Mouse (Mus musculus) liver, adult (tissue): ENCODE results near the gene Gm20388.

Experiments
- GATA4 ChIP-seq: IDR thresholded peaks from 2 replicates; pipeline ENCODE4 v1.6.1; 2014; ENCODE audit warnings: mild to moderate bottlenecking, low read length; ENCODE audit not compliant: insufficient replicate concordance

Gene Gm20388

DNA sequence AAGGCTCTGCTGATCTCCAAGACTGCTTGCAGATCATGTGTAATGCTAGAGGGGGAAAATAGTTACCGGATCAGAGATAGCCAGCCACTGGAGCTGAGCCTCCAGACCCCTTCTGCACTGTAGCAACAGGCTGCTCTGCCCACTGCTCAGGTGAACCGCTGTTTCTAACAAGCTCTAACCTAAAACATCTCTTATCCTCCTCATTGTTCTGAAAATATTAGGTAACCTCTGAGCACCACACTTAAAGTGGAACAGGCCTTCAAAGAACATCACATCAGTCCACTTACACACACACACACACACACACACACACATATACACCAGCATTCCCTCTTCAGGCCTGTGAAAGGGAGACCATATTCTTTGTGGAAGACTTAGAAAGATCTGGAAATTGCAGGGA is 1921.4 kb downstream of the Gm20388 start:
- no peak for TF ChIP-seq GATA4

DNA sequence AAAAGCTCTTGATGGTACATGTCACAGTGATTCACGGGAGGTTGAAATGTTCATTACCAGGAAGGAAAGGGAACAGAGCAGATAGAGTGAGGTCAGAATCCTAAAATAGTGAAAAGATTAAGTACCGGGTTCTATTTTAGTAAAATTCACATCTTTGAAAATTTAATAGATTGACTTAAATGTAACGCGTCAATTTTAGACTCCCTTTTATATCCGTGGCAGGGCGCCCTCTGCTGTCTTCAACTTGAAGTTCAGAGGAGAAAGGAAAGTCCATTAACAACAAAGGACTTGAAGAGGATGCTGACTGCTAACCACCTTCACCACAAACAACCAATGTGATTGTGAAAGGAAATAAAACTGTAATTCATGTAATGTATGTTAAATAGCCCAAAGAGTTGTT is 1921.9 kb downstream of the Gm20388 start:
- no peak for TF ChIP-seq GATA4

DNA sequence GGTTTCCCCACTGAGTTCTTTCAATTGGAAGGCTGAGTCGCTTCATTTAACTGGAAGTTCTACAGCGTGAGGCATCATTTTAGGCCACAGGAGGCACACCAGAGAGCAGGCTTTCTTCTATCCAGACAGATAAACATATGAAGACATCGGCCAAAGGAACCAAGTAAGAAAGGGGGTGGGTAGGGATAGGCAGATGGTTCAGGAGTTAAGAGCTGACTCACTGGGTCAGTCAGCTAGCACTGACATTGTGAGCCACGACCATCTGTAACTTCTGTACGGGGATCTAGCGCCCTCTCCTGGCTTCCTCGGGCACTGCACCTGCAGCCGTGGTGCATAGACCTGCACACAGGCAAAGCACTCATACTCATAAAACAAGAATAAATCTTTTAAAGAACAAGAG is 1930.6 kb downstream of the Gm20388 start:
- TF ChIP-seq GATA4, result no peak

DNA sequence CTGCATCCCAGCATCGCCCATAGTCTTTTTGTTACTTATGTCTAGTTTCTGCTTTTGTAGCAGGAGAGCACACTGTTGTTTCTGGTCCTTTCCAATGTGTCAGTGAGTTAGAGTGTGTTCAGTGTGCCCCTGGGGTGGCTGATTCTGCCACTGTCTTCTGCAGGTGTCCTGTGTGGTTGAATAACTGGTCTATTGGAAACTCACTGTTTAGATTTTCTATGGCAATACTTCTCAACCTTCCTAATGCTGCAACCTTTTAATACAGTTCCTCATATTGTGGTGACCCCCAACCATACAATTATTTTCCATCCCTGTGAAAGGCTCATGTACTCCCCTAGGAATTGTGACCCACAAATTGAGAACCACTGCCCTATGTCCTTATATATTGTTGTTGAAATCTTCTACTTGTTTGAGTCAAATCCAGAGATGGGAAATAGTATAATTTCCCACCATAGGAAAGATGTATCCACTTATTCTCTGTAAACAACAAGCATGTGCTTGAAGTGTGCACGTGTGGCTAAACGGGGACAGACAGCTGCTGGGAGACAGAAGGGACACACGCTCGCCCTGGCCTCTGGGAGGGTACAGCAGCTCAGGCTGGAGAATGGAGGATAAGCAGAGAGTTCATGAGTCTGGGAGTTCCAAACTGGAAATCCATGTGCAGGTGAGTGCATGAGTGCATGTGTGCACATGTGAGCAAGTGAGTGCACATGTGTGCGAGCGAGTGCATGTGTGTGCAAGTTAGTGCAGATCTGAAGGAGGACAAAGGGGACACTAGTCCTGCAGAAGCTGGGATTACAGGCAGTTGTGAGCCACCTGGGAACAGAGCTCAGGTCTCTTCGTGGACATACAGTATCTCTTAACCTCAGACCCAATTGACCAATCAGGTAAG is 1931.7 kb downstream of the Gm20388 start:
- no peak for TF ChIP-seq GATA4

DNA sequence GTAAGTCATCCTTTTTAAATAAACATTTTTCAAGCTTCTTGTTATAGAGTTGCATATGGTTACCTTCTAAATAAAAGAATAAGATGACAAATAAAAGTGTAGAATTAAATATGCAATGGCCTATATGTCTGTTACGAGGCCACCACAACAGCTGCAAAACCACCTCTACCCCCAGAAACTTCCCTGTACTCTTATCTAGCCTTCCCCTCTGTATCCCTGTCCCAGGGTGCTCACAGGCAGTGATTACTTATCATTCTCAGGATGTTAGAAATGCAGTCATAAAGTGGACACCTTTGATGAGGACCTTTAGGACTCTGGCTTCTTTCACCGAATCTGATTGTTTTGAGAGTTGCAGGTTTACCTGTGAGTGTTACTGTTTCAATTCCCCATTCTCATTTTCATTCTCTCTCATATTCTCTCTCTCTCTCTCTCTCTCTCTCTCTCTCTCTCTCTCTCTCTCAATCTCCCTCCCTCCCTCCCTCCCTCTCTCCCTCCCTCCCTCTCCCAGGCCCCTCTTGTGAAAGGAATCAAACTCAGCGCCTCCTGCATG is 1932.6 kb downstream of the Gm20388 start:
- no peak for TF ChIP-seq GATA4

DNA sequence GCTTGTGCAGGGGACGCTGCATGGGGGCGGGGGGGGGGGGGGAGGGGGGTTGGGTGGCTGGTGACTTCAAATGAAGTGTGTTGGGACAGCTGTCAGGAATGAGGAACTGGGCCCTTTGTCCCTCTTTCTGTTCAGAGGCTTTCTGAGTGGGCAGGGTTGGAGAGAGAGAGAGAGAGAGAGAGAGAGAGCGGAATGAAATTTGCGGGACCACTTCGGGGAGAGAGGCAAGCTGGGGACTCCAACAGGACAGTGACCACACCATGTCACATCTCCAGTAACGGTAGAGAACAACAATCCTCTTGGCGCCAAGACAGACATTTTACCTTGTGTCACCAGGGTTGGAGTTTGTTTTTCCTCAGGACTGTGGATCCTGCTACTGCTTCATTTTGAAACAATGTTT is 1934.1 kb downstream of the Gm20388 start:
- no peak for TF ChIP-seq GATA4

DNA sequence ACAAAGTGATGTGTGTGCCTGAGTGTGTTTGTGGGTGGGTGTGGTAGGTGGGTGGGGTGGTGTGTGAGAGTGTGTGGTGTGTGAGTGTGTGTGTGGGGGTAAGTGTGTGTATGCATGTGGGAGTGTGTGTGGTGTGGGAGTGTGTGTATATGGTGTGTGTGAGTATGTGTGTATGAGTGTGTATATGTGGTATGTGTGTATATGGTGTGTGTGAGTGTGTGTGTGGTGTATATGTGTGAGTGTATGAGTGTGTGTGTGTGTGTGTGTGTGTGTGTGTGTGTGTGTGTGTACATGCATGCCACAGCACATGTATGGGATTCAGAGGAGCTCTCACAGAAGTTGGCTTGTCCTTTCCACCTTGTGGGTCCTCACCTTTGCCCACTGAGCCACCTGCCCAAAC is 1936.2 kb downstream of the Gm20388 start:
- no peak for TF ChIP-seq GATA4

DNA sequence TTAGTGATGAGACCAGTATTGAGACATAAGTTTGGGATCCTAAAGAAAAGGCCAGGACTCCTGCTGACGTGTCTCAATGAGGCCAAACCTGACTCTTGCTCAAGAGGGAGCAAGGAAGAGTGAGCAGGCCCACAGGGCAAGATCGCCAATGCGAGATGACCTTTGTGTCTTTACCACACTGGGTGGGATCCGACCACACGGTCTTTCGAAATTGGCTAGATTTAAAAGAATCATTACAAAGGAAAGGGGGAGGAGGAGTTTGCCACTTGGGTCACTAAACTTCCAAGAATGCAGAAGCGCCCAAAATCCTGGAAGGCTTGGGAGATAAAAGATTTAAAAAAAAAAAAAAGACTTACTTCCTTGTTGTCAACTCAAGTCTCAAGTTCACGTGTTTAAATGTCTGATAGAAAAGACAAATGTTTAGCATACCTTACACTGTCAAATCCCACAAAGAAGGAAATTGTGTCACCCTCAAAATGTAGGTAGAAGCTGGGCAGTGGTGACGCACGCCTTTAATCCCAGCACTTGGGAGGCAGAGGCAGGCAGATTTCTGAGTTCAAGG is 1936.7 kb downstream of the Gm20388 start:
- TF ChIP-seq GATA4, result no peak

DNA sequence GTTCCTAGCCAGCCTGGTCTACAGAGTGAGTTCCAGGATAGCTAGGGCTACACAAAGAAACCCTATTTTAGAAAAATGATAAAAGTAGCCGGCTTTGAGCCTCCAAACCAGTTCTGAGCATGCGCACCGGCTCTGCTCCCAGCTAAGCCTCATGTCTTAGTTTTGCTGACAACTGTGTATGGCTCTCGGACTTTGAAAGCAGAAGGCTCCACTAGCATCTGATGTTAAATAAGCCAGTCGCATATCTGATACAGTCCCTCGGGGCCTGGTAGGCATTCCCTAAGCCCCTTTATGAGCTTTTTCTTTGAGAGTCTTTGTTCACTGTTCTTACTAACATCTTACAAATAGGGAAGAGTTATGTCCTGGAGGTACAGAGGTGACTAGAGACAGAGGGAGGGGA is 1937.3 kb downstream of the Gm20388 start:
- TF ChIP-seq GATA4, result no peak

DNA sequence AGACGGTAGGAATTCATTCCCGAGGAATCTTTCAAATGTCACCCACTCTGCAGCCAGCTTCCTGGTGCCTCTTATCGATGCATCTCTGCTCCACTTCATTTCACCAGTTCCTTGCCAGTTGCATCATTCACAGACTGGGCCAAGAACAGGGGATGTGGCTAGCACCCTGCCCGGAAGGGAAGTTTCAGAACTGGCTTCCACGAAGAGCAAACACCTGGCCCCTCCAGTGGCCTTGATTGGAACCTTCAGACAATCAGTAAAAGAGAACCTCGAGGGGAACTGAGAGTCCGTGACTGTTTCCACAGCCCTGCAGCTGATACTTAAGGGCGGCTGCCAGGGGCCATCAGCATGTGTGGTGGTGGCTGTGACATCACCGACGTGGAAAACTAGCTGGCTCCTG is 1937.9 kb downstream of the Gm20388 start:
- TF ChIP-seq GATA4, result no peak

DNA sequence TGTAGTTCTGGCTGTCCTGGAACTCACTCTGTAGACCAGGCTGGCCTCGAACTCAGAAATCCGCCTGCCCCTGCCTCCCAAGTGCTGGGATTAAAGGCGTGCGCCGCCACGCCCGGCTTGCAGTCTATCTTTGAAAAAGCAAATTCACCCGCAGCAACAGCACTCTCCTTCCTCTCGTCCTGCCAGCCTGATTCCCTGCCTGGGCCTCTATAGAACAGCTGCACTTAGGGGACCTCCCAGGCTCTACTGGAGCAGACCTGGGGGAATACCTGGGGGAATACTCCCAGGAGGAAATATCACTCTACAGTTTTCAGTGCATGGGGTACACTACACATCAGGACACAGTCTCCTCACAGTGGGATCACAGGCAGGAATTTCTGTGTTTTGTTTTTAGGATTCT is 1938.7 kb downstream of the Gm20388 start:
- no peak for TF ChIP-seq GATA4

DNA sequence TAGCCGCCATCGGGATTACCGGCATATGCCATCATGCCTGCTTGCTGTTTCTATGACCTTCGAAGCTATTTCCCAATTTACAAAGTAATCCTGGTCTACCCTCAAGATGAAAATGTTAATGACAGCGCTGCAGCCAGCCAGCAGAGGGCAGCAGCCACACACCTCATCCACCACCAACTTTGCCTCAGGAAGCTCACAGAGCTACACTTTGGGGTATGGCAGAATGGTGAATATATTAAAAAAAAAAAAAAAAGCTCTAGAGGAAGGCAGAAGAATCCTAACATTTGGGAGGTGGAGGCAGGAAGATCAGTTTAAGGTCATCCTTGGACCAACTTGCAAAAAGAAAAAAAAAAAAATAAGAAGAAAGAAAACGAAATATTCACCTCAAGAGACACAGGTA is 1939.4 kb downstream of the Gm20388 start:
- TF ChIP-seq GATA4, result no peak

DNA sequence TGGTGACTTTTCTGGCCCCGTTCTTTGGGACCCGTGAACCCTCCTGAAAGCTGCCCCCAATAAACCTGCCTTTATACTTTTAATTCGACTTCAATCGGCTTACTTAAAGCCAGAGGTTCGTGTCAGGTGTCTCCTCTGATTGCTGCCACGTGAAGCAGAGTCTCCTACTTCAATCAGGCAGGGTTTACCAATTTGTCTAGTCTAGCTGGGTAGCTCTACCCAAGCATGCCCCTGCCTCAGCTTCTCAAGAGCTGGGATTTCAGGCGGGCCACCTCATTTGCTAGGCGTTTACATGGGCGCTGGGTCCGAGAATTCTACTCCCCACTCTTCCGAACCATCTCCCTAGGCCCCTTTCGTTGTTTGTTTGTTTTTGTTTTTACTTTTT is 1939.8 kb downstream of the Gm20388 start:
- TF ChIP-seq GATA4, result no peak

DNA sequence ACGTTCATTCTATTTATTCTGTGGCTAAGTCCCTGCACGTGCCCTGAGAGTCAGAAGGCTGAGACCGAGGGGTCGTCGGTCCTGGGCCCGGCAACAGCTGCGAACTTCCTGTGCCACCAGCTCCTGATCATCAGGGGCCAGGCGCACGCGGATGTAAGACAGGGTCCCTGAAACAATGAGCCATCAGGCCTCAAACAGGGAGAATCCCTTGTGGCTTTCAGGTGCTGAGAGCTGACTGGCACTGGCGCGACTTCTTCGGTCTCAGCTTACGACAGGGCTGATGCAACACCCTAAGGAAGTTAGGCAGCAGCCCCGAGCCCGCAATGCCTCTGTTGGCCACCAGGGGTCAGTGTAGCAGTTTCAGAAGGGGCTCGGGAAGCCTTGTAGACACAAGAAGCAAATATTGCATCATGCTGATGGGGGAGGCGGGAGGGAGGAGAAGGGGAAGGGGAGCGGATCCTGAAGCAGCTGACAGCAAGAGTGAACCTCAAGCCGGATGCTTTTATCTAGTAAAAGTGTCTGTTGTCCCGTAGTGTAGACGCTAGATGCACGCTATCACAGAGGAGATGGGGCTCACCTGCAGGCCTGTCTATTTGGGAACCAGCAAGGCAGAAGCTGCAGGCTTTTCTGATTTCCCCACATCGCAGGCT is 1940.3 kb downstream of the Gm20388 start:
- no peak for TF ChIP-seq GATA4

DNA sequence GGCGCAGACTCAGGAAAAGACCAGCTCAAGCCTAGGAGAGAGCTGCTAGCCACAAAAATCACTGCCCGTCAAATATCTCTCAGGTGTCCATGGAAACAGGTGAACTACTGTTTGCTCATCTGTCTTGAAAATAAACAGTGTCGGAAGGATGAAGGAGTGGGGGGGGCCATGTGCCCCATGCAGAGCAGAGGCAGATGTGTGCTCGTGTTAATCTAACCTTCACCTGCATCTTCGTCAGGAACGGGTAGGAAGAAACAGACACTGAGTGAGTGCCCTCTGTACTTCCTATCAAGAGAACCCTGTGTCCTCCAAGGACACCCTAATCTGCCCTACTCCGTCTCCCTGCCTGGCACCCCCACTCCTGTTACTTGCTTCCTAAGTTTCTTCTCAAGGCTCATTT is 1941.1 kb downstream of the Gm20388 start:
- no peak for TF ChIP-seq GATA4

DNA sequence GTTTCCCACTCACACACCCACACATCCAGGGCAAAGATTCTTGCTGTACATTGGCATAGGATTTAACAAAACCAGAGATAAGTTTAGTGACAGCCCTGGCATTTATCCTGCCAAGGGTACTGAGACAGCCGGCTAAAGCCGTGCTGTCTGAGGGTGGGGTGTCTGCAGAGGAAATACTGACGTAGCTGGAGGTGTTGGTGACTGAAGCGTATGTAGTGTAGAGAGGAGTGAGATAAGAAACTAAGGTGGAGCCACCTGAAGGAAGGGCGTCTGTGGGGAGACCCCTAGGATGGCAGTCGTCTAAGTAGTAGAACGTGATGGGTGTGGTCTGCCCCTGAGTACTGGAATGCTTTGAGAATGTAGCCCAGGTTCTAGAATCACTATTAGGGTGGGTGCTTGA is 1941.8 kb downstream of the Gm20388 start:
- no peak for TF ChIP-seq GATA4
